Mouse (Mus musculus) hindbrain, embryonic 16.5 days (tissue): ENCODE data around the gene Man2c1. TPM values are rescaled to one million over a fixed set of nuclear protein-coding genes. Genes with fewer than 3 reads are reported as not detected.

Source experiments
- ATAC-seq: fragments of 200-750 bp; cut with Nextera tagmentation; 2 replicates; pipeline ENCODE4 v1.8.0; 2017; ENCODE audit warnings: moderate TSS enrichment, moderate library complexity
- H3K27ac ChIP-seq: fragments of 300-500 bp; sonication (generic); 2 replicates; pipeline ENCODE4 v1.5.1; 2014; ENCODE audit warnings: low read depth, mild to moderate bottlenecking, control low read depth, low read length, moderate library complexity
- H3K27me3 ChIP-seq: fragments of 300-500 bp; sonication (generic); replicated peaks from 2 replicates; pipeline ENCODE4 v1.6.1; 2014; ENCODE audit warnings: low read length; ENCODE audit not compliant: control insufficient read depth, insufficient read depth
- H3K36me3 ChIP-seq: fragments of 300-500 bp; sonication (generic); 2 replicates; pipeline ENCODE4 v1.6.1; 2014; ENCODE audit warnings: mild to moderate bottlenecking, low read length, moderate library complexity, mixed read lengths; ENCODE audit not compliant: control insufficient read depth, insufficient read depth
- H3K4me1 ChIP-seq: fragments of 300-500 bp; sonication (generic); 2 replicates; pipeline ENCODE4 v1.6.1; 2014; ENCODE audit warnings: low read depth, low read length; ENCODE audit not compliant: control insufficient read depth, insufficient read depth
- H3K4me2 ChIP-seq: fragments of 300-500 bp; sonication (generic); 2 replicates; pipeline ENCODE4 v1.6.1; 2014; ENCODE audit warnings: mild to moderate bottlenecking, low read length, control low read depth, moderate library complexity
- H3K4me3 ChIP-seq: fragments of 300-500 bp; sonication (generic); 2 replicates; pipeline ENCODE4 v1.5.1; 2014; ENCODE audit warnings: mild to moderate bottlenecking, low read length, control low read depth, moderate library complexity
- H3K9ac ChIP-seq: fragments of 300-500 bp; sonication (generic); 2 replicates; pipeline ENCODE4 v1.6.1; 2014; ENCODE audit warnings: low read depth, mild to moderate bottlenecking, control low read depth, low read length, moderate library complexity
- H3K9me3 ChIP-seq: fragments of 300-500 bp; sonication (generic); 2 replicates; pipeline ENCODE4 v1.6.1; 2014; ENCODE audit warnings: mild to moderate bottlenecking, low read length, moderate library complexity; ENCODE audit not compliant: control insufficient read depth
- WGBS: fragments of 180-500 bp; shearing (Covaris S2); extraction: QIAGEN DNeasy Blood & Tissue Kit; methylation state at CpG from one replicate; pipeline ENCODE4 v1.1.7; 2014; 5-methylcytosine and 5-hydroxymethylcytosine counted together
- polyA plus RNA-seq: library from polyadenylated mRNA; unstranded; fragments of >200 nt; fragmentation: Nextera tagmentation; extraction: Ambion mirVana; gene quantifications from 2 replicates; pipeline ENCODE4 v1.2.1, GENCODE M21; 2015

Gene Man2c1
- polyA plus RNA-seq, 1 experiment from 2014 or later, result 77.2 TPM

- Histone ChIP-seq H3K36me3 (no peaks in the 10 kb centered on the region), H3K27me3 (no peaks in the 10 kb centered on the region), H3K27ac (no peak overlapping the region), H3K4me3 (no peak overlapping the region), H3K4me1 (no peaks in the 10 kb centered on the region), H3K9ac (no peak overlapping the region), H3K9me3 (no peaks in the 10 kb centered on the region), H3K4me2 (no peak overlapping the region)
- 87% methylated on average over 5 of the region's 5 CpGs for WGBS
- ATAC-seq, result no peak
These were observed 37.9 kb downstream of the Man2c1 start for GRCm38 (mm10) chr9:57168411-57168810.

Other genes starting within 250 kb of the Man2c1 start
- gene Snx33, start 202.3 kb upstream of the Man2c1 start, polyA plus RNA-seq, result 3.0 and 3.8 TPM in 2 replicates
- 66.8 and 66.9 TPM in 2 replicates for gene Imp3, start 193.2 kb upstream of the Man2c1 start, polyA plus RNA-seq
- 28.9 and 29.9 TPM in 2 replicates for gene Snupn, start 179.8 kb upstream of the Man2c1 start, polyA plus RNA-seq
- gene Ptpn9, start 135.8 kb upstream of the Man2c1 start, polyA plus RNA-seq, result 22.9 and 24.6 TPM in 2 replicates
- gene Sin3a, start 58.6 kb upstream of the Man2c1 start, polyA plus RNA-seq, result 19.6 and 20.7 TPM in 2 replicates
- 8.2 and 8.7 TPM in 2 replicates for gene Neil1, start 17.6 kb downstream of the Man2c1 start, polyA plus RNA-seq
- gene Commd4, start 27.6 kb downstream of the Man2c1 start, polyA plus RNA-seq, result 166 and 185 TPM in 2 replicates
- 0.08 TPM in 1 of 2 replicates, not detected in the other for gene Trcg1, start 105.9 kb downstream of the Man2c1 start, polyA plus RNA-seq
- gene 1700017B05Rik, start 131.9 kb downstream of the Man2c1 start, polyA plus RNA-seq, result 3.9 and 5.4 TPM in 2 replicates